Mouse (Mus musculus) heart, embryonic 13.5 days (tissue): ENCODE measurements at regions not wholly inside any gene's neighbourhood (a gene's known extent, or its start where the extent isn't known, plus 50 kb on each side); places are given as distances from the start of the nearest gene placed in this dataset.
A peak's percentile ranks its signal among the peaks of the same experiment; 100 is the strongest.
"Not testable (repeated sequence)": the region's sequence is repeated elsewhere in the genome, so short reads cannot be mapped to it uniquely, and the experiment has no call there.

Experiments
- ATAC-seq: fragments of 200-750 bp; cut with Nextera tagmentation; 2 replicates; pipeline ENCODE4 v1.8.0; 2017; ENCODE audit warnings: moderate TSS enrichment; ENCODE audit not compliant: insufficient number of reproducible peaks, low FRiP score, low TSS enrichment; ENCODE audit errors: extremely low read depth
- H3K27ac ChIP-seq: fragments of 300-500 bp; sonication (generic); replicated peaks from 2 replicates; pipeline ENCODE4 v1.5.1; 2015; ENCODE audit warnings: moderate library complexity, mild to moderate bottlenecking, inconsistent platforms
- H3K27me3 ChIP-seq: fragments of 300-500 bp; sonication (generic); replicated peaks from 2 replicates; pipeline ENCODE4 v1.6.1; 2015; ENCODE audit warnings: mild to moderate bottlenecking, inconsistent platforms
- H3K36me3 ChIP-seq: fragments of 300-500 bp; sonication (generic); 2 replicates; pipeline ENCODE4 v1.6.1; 2015; ENCODE audit warnings: mild to moderate bottlenecking, inconsistent platforms
- H3K4me1 ChIP-seq: fragments of 300-500 bp; sonication (generic); 2 replicates; pipeline ENCODE4 v1.6.1; 2015; ENCODE audit warnings: inconsistent platforms
- H3K4me2 ChIP-seq: fragments of 300-500 bp; sonication (generic); 2 replicates; pipeline ENCODE4 v1.6.1; 2015; ENCODE audit warnings: inconsistent platforms, mild to moderate bottlenecking, moderate library complexity
- H3K4me3 ChIP-seq: fragments of 300-500 bp; sonication (generic); 2 replicates; pipeline ENCODE4 v1.5.1; 2015; ENCODE audit warnings: moderate library complexity, mild to moderate bottlenecking, inconsistent platforms
- H3K9ac ChIP-seq: fragments of 300-500 bp; sonication (generic); 2 replicates; pipeline ENCODE4 v1.6.1; 2015; ENCODE audit warnings: inconsistent platforms, mild to moderate bottlenecking, moderate library complexity
- H3K9me3 ChIP-seq: fragments of 300-500 bp; sonication (generic); 2 replicates; pipeline ENCODE4 v1.6.1; 2016; ENCODE audit warnings: inconsistent platforms
- WGBS: fragments of 180-500 bp; shearing (Covaris S2); methylation state at CpG from one replicate; pipeline ENCODE4 v1.1.7; 2015; ENCODE audit warnings: mixed read lengths; 5-methylcytosine and 5-hydroxymethylcytosine counted together

- Histone ChIP-seq H3K9ac (no peak overlapping the region), H3K4me2 (no peak overlapping the region), H3K9me3 (no peaks in the 10 kb centered on the region), H3K27me3 (no peaks in the 10 kb centered on the region), H3K4me3 (no peak overlapping the region), H3K36me3 (no peaks in the 10 kb centered on the region), H3K4me1 (no peaks in the 10 kb centered on the region), H3K27ac (no peak overlapping the region)
- 54% methylated on average over 2 of the region's 2 CpGs for WGBS
- no peak for ATAC-seq
Measured at GRCm38 (mm10) chr3:11323101-11323500, 987.6 kb upstream of the Gm38303 start.

GRCm38 (mm10) chr3:11293001-11293400, 957.5 kb upstream of the Gm38303 start:
- H3K27ac ChIP-seq: no peak overlapping the region
- WGBS: 66% methylated on average over 3 of the region's 3 CpGs
- no peak overlapping the region for H3K9ac ChIP-seq
- H3K27me3 ChIP-seq: no peaks in the 10 kb centered on the region
- H3K4me1 ChIP-seq: no peaks in the 10 kb centered on the region
- no peak overlapping the region for H3K4me3 ChIP-seq
- no peaks in the 10 kb centered on the region for H3K9me3 ChIP-seq
- H3K4me2 ChIP-seq: no peak overlapping the region
- ATAC-seq: no peak
- no peaks in the 10 kb centered on the region for H3K36me3 ChIP-seq

GRCm38 (mm10) chr3:11261052-11261451, 925.6 kb upstream of the Gm38303 start:
- ATAC-seq: no peak
- H3K9ac ChIP-seq: no peak overlapping the region
- H3K9me3 ChIP-seq: no peaks in the 10 kb centered on the region
- H3K27ac ChIP-seq: no peak overlapping the region
- no peaks in the 10 kb centered on the region for H3K36me3 ChIP-seq
- no peak overlapping the region for H3K4me3 ChIP-seq
- WGBS: 75% methylated on average over 3 of the region's 3 CpGs
- no peaks in the 10 kb centered on the region for H3K27me3 ChIP-seq
- no peaks in the 10 kb centered on the region for H3K4me1 ChIP-seq
- no peak overlapping the region for H3K4me2 ChIP-seq

DNA sequence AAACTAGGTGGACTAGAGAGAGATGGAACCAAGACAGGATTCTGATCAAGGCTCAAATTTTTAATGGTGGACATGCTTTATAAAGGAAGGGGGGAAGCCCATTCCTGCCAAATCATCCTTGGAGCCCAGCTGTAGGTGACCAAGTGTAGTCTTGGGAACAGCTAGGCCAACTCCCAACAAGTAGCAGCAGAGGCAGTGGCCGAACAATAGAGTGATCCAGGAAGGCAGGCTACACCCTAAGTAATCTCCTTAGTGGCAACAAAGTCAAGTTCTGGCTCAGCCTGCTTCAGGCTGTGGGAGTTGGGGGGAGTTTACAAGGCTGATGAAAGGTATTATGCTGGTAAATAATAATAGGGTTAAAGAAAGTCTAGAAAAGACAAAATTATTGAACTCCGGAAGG, 878.5 kb upstream of the Gm38303 start:
- H3K27ac ChIP-seq: no peak overlapping the region
- no peaks in the 10 kb centered on the region for H3K9me3 ChIP-seq
- H3K4me2 ChIP-seq: no peak overlapping the region
- no peak overlapping the region for H3K4me3 ChIP-seq
- H3K4me1 ChIP-seq: no peaks in the 10 kb centered on the region
- H3K27me3 ChIP-seq: no peaks in the 10 kb centered on the region
- H3K9ac ChIP-seq: no peak overlapping the region
- ATAC-seq: no peak
- H3K36me3 ChIP-seq: no peaks in the 10 kb centered on the region
- WGBS: 82% methylated on average over 2 of the region's 2 CpGs

DNA sequence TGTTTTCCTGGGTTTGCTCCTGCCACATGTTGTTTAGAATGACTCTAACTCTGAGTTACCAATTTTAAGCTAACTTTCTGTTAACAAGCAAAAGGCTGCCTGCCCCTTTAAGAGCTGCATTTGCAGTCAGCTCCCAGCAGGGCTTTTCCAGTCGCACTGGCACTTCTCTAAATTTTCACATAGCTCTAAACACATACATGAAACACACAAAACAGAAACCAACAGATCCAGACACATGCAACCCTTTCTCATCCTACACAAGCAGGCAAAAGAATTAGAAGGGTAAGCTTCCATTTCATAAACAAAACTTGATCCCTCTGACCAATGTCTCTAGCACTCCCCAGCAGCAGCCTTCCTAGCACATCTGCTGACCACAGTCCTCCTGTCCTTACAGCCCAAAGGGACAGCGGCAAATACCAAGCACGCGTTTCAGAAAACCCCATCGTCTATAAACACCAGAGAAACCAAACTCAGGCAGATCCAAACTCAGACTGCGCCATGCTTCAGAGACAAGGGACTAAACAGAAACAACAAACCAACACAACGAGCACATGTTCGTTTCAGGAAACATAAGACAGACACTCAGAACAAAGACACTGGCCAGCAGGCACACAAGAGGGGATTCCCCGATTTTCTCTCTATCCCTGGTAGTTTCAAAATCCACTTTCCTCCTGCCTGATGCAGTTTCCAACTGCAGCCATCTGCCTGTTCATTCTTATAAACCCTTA, 877.6 kb upstream of the Gm38303 start:
- not testable (repeated sequence) for ATAC-seq, H3K36me3 ChIP-seq, H3K27me3 ChIP-seq, H3K27ac ChIP-seq, H3K9me3 ChIP-seq, H3K4me1 ChIP-seq
- Histone ChIP-seq H3K4me3 (peak overlapping the region; percentile 35), H3K9ac (peak overlapping the region; percentile 24; the same call in 1 of the 2 replicates), H3K4me2 (peak overlapping the region; percentile 56)
- 38% methylated on average over 9 of the region's 9 CpGs for WGBS

DNA sequence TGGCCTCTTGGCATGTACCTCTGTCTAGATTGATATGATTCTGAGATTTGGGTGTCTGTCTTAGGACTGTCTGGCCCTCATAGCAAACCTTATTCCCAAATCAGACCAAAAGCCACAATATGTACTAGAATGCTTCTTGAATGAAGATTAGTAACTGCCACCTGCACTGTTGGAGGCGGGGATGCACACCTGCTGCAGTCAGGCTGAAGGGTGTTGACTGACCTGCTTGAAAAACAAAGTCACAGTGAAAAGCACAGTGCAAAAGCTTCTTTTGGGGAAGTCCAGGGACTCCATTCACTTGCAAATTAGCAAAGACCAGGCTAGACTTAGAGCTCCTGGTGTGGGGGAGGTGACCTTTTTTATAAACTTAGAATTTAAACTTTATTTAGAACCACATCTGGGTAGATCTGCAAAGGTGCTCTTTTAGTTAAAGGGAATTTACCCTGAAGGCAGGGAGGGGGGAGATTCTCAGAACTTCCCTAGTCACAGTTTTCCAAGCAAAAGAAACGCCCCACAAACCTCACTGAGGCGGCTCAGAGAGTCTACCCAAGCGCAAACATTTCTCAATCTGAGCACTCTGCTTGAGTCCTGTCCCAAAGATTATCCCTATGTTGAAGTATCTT, 876.9 kb upstream of the Gm38303 start:
- ATAC-seq, H3K36me3 ChIP-seq, H3K4me1 ChIP-seq, H3K9ac ChIP-seq, H3K27me3 ChIP-seq, H3K27ac ChIP-seq, H3K4me3 ChIP-seq, H3K9me3 ChIP-seq: not testable (repeated sequence)
- peak overlapping the region; percentile 56 for H3K4me2 ChIP-seq
- WGBS: 62% methylated on average over 4 of the region's 4 CpGs

GRCm38 (mm10) chr3:11210920-11211811, 875.7 kb upstream of the Gm38303 start:
- H3K9me3 ChIP-seq, H3K4me2 ChIP-seq, ATAC-seq, H3K27ac ChIP-seq, H3K4me3 ChIP-seq, H3K27me3 ChIP-seq, H3K4me1 ChIP-seq, H3K36me3 ChIP-seq, H3K9ac ChIP-seq: not testable (repeated sequence)
- WGBS: 69% methylated on average over 10 of the region's 10 CpGs

DNA sequence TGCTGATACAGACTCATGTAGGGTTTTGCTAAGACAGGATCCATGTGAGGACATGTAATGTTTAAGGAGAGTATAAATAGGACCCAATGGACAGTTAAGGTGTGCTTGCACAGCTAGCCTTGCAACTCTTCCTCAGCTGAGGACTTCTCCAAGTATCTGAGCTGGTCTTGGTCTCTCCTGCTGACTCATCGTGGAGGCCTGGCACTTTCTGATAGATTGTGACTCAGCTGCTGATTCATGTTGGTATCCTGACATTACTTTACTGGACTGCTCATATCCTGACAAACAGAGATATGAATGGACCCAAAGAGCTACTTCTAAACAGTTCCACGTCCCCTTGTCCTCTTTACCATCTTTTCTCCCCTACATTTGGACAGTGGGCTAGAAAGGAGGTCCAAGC, 838.5 kb upstream of the Gm38303 start:
- WGBS: 54% methylated on average over 2 of the region's 2 CpGs
- Histone ChIP-seq H3K4me2 (no peak overlapping the region), H3K9ac (no peak overlapping the region), H3K27me3 (no peaks in the 10 kb centered on the region), H3K4me1 (no peaks in the 10 kb centered on the region), H3K9me3 (no peaks in the 10 kb centered on the region), H3K4me3 (no peak overlapping the region), H3K36me3 (no peaks in the 10 kb centered on the region), H3K27ac (no peak overlapping the region)
- ATAC-seq: peak; percentile 37; the same call in 1 of the 2 replicates

GRCm38 (mm10) chr3:11155350-11155749, 819.9 kb upstream of the Gm38303 start:
- WGBS: 67% methylated on average over 1 of the region's 1 CpGs
- no peaks in the 10 kb centered on the region for H3K27me3 ChIP-seq
- H3K9ac ChIP-seq: no peak overlapping the region
- H3K4me1 ChIP-seq: no peaks in the 10 kb centered on the region
- no peaks in the 10 kb centered on the region for H3K9me3 ChIP-seq
- H3K4me2 ChIP-seq: no peak overlapping the region
- no peak for ATAC-seq
- no peak overlapping the region for H3K27ac ChIP-seq
- H3K4me3 ChIP-seq: no peak overlapping the region
- no peaks in the 10 kb centered on the region for H3K36me3 ChIP-seq
